ENCODE assay signal across 9 mouse cellular contexts in genomic region chr15:26228646-26229045, GRCm38 (mm10).
"Had no signal": no experiment of that assay in that cellular context is flagged by ENCODE, and none has a peak within 500 bp of the region (broad histone marks: within the 10 kb centered on the region; RNA-seq: fewer than 3 reads in every experiment).

No protein-coding gene starts in this region.

- DNase-seq: kidney, adult 11 months; kidney, adult 8-10 months; kidney, postnatal 10 days; kidney, postnatal 36 days; liver; lung, adult 18-20 months; lung, postnatal 10 days; lung, postnatal 36 days; thymus, postnatal 25 days had no signal
